Mouse (Mus musculus): ENCODE measurements around the gene Gbf1.

Gene Gbf1

GRCm38 (mm10) chr19:46302551-46302950 is 150.2 kb downstream of the Gbf1 start:
- no peak for DNase-seq (ENCODE audit: low spot score)

DNA sequence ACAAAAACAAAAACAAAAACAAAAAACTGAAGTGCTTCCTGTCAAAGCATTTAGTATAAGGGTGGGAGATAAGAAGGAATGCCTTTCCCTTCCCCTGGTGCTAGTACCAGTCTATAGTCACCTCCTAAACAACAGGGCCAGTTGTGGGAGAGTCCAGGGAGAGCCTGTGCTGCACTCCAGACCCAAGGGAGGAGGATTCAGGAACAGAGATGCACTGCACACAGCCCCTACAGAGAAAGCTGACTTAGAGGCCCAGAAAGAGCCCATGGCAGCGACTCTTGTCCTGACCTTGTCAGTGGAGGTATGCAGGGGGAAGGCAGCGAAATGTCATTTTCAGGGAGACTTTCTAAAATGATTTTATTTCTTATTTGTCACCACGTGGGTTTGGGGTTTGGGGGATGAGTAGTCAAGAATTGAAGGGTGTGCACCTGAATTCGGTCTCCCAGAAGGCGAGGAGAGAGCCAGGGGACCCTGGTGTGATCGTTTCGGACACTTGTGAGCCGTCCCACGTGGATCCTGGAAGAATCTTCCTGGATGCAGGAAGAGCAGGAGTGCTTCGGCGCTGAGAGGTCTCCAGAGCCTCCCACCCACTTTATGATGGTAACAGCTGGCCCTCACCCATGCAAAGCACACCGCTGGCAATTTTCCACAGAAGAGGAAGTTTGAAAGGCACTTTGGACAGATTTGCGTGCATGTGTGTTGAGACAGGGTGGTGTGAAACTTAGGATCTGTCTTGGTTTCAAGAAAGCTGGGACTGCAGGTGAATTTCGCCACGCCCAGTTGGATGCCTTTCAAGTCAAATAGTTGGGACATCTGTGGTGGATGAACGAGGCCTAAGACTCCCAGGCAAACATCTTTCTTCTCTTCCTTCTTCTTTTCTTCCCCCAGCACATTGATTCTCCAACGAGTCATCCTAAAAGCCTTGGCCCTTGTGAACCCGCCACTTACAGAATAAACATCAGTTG is 151.2 kb downstream of the Gbf1 start:
- no peak for DNase-seq (ENCODE audit: low spot score)

GRCm38 (mm10) chr19:46304216-46304841 is 152.0 kb downstream of the Gbf1 start, which contains the start of gene Nfkb2:
Gene Nfkb2, plus strand, starts transcription at chr19:46304320.
- DNase-seq (ENCODE audit: low spot score) = peak; percentile 96

DNA sequence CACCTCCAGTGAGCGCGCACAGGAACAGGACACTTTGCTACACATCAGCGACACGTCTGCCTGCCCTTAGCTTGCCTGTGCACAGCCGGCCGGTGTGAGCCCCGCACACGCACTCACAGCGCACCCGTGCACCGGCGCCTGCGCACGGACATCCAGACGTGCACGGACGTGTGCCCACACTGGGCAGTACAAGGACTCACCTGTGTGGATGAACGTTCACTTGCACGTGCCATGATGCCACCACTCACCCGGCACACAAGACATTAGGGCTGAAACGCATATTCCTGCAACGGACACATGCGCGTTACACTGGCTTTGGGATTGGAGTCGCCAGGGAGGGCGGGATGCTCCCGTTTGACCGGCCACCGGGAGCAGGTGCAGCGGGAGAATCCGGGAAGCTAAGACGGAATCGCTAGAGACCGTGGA is 152.6 kb downstream of the Gbf1 start:
- no peak for DNase-seq (ENCODE audit: low spot score)

GRCm38 (mm10) chr19:46305432-46306267 is 153.3 kb downstream of the Gbf1 start:
- peak; percentile 93 for DNase-seq (ENCODE audit: low spot score)

GRCm38 (mm10) chr19:46306268-46306610 is 153.9 kb downstream of the Gbf1 start:
- no peak for DNase-seq (ENCODE audit: low spot score)

GRCm38 (mm10) chr19:46306751-46307289 is 154.5 kb downstream of the Gbf1 start:
- no peak for DNase-seq (ENCODE audit: low spot score)

DNA sequence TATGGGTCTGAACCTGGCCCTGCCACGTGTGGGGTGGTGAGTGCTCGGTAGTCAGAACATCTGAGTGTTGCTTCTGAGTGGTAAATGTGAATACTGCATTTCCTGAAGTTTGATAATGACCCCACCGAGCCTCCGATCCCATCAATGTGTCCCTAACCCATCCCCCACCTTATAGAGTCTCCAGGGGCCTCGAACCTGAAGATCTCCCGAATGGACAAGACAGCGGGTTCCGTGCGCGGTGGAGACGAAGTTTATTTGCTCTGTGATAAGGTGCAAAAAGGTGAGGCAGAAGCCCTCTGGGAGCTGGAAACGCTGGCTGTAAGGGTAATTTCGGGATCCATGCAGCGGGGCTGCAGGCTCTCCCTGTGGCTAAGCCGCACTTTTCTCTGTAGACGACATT is 155.5 kb downstream of the Gbf1 start:
- DNase-seq (ENCODE audit: low spot score) = no peak

DNA sequence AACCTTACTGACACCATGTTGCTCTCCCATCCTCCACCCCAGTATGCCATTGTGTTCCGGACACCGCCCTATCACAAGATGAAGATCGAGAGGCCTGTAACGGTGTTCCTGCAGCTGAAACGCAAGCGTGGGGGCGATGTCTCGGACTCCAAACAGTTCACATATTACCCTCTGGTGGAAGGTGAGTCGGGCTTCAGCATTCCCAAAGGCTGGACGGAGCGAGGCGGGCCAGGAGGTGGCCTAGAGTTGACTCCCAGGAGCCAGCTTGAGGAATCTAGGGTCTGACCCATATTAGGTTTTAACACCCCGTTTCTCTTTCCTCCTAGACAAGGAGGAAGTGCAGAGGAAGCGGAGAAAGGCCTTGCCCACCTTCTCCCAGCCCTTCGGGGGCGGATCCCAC is 156.0 kb downstream of the Gbf1 start:
- no peak for DNase-seq (ENCODE audit: low spot score)

DNA sequence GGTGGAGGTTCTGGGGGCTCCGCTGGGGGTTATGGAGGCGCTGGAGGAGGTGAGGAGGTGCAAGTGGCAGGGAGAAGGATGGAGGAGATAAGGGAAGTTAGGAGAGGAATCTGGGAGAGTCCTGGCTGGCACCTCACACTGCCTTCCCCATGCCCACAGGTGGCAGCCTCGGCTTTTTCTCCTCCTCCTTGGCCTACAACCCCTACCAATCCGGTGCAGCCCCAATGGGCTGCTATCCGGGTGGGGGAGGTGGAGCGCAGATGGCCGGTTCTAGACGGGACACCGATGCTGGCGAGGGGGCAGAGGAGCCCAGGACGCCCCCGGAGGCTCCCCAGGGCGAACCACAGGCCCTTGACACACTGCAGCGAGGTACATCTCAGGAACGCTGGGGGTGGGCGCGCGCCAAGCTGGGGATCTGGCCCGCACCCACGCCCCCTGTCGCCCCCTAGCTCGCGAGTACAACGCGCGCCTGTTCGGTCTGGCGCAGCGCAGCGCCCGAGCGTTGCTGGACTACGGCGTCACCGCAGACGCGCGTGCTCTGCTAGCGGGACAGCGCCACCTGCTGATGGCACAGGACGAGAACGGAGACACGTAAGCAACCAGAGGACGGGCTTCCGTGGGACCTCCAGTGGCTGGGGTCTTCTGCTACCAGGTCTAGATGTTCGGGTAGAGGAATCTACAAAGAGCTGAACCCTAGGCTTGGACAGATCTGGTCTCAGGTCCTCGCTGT is 156.6 kb downstream of the Gbf1 start:
- peak; percentile 73 for DNase-seq (ENCODE audit: low spot score)

- no peak for DNase-seq (ENCODE audit: low spot score)
These were observed 157.5 kb downstream of the Gbf1 start for GRCm38 (mm10) chr19:46309651-46310305.

GRCm38 (mm10) chr19:46310312-46310865 is 158.1 kb downstream of the Gbf1 start:
- no peak for DNase-seq (ENCODE audit: low spot score)

DNA sequence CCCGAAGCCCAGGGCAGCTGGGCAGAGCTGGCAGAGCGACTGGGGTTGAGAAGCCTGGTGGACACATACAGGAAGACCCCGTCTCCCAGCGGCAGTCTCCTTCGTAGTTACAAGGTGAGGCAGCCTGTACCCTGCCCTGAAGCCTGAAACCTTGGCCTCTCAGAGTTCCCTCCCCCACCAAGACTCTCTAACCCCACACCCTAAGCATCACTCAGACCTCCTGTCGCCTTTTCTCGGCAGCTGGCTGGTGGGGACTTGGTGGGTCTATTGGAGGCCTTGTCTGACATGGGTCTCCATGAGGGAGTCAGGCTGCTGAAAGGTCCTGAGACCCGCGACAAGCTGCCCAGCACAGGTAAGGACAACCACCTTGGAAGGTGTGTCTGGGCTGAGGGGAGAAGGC is 159.0 kb downstream of the Gbf1 start:
- DNase-seq (ENCODE audit: low spot score) = no peak

DNA sequence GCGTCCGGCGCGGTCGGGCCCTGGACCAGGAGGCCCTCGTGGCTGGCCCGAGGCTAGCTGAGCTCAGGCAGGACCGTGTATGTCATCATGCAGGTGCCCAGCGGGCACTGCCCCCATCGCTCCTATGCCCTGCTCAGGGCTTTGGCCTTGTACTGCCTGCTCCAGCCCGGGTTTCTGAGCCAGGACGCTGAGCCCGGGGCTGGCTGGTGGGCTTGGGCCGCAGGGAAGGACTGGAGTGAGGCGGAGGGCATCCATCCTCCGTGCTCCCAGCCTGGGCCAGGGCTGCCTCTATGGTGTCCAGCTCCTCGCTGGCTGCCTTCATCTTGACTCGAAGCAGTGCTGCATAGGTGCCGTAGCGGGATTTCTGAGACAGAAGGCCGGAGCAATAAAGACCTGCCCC is 160.3 kb downstream of the Gbf1 start:
- no peak for DNase-seq (ENCODE audit: low spot score)

DNA sequence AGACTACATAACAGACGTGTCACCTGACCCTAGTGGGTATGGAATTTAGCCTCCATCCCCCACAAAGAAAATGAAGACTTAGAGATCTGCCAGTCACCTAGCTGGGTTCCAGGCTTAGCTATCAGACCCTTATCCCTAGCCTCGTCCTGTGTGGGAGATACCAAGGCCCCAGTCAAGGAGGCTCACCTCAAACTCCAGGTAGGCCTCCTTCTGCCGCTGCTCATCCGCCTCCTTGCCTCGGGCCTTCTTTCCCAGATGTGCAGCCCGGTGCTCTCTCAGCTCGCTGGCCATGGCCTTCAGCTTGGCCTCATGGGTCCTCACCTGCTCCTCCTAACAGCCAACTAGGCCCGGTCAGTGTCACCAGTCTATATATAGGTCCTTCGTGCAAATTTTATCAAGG is 160.8 kb downstream of the Gbf1 start:
- no peak for DNase-seq (ENCODE audit: low spot score)

DNA sequence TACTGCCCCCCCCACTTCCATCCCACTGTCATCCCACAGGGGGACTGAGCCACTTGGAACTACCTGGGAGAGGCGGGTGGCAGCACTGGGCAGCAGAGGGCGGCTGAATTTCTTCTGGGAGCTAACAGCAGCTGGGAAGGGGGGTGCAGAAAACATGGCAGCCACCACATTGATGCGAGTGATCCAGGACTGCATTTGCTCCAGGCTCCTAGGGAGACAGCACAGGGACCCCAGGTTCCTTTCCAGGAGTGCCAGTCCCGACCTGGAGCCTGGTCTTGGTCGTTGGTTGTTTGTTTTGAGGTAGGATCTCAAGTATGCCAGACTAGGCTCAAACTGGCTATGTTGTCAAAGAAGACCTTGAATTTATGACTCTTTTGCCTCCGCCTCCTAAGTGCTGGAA is 161.3 kb downstream of the Gbf1 start:
- DNase-seq (ENCODE audit: low spot score) = no peak

DNA sequence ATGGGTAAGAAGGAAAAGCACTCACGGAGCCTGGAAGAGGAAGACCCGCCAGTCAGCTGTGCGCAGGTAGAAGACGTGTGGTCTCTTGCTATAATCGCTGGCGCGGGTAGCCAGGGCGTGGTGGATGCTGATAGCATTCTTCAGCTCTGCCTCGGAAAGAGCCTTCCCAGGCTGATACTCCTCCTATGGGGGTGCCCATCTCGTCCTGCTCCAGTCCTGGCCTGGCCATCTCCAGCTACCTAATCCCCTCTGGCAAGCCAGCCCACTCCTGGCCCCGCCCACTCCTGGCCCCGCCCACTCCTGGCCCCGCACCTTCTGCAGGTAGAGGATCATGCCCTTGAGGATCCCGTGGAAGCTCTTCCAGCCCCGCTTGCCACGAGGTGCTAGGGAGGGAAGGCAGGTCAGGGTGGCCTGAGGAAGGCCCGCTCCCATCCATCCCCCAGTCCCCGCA is 161.9 kb downstream of the Gbf1 start:
- no peak for DNase-seq (ENCODE audit: low spot score)

- no peak for DNase-seq (ENCODE audit: low spot score)
These were observed 162.8 kb downstream of the Gbf1 start for GRCm38 (mm10) chr19:46314872-46315742.

DNA sequence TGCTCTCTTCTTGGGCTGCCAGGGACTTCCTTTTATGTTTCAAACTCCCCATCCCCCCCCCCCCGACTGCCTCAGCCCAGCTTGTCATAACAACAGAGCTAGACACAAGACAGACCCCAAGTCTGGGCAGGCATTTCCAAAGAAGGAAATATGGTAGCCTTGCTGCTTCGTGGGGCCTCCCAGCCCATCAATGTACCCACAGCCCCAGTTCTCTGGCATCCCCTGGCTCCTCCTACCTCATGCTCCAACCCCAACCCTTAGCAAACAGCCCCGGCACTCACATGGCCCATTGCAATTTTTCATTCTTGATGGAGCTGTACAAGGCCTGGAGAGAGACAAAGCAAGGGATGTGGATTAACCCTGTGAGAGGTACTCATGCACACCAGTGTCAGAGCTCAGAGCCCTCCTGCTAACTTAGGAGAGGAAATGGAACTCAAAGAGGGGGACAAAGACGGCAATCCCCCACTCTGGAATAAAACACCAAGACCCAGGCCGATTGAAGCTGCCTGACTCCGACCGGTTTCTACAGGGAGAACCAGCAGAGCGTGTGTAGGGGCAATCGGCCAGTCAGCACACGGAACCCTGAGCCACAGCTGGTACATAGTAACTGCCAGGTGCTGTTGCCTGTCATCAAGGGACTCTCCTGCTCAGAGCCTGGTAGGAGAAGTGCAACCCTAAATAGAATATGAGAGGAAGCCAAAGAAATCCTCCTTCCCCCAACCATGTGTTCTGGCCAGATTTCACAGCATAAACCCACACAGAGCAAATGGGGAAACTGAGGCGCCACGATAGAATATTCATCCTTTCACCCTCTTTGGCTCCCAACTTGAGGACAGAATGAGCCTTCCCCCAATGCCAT is 163.7 kb downstream of the Gbf1 start:
- no peak for DNase-seq (ENCODE audit: low spot score)
